Mouse (Mus musculus) adrenal gland, adult 2 months (tissue): ENCODE data around the gene Napb. TPM values are rescaled to one million over a fixed set of nuclear protein-coding genes. Genes with fewer than 3 reads are reported as not detected.

Source experiments
- DNase-seq: peaks from one replicate; pipeline ENCODE4 v3.0.0; 2021
- polyA plus RNA-seq: library from polyadenylated mRNA; depleted of rRNA; stranded (reverse); fragments of >200 nt; gene quantifications from 2 replicates; pipeline ENCODE4 v1.2.3, GENCODE M21; 2012; rRNA removed
- total RNA-seq, 2 experiments: library from RNA; stranded (reverse); gene quantifications; 2 replicates each; pipeline ENCODE4 v1.2.3; 2021

Napb gene
- total and polyA plus RNA-seq, 3 experiments = 0.61 to 5.1 (median 4.8) TPM

- no peak for DNase-seq
These were observed 44.3 kb downstream of the Napb start for GRCm38 (mm10) chr2:148687971-148688370.

GRCm38 (mm10) chr2:148686862-148687261 lies 45.4 kb downstream of the Napb start:
- DNase-seq = no peak

- DNase-seq = peak; percentile 19
These were observed 46.6 kb downstream of the Napb start for GRCm38 (mm10) chr2:148685709-148686108.

- DNase-seq = no peak
These were observed 47.3 kb downstream of the Napb start for GRCm38 (mm10) chr2:148684972-148685371.

GRCm38 (mm10) chr2:148683031-148683430 lies 49.2 kb downstream of the Napb start:
- DNase-seq = peak; percentile 54

- DNase-seq = peak; percentile 69
These were observed 50.8 kb downstream of the Napb start for GRCm38 (mm10) chr2:148681461-148681891.

GRCm38 (mm10) chr2:148680775-148681291 lies 51.4 kb downstream of the Napb start, which contains the start of gene Gzf1:
Gene Gzf1 (plus strand): TSS chr2:148681023.
- DNase-seq = peak; percentile 100

GRCm38 (mm10) chr2:148679346-148679745 lies 52.9 kb downstream of the Napb start:
- peak; percentile 85 for DNase-seq

- peak; percentile 77 for DNase-seq
These were observed 54.5 kb downstream of the Napb start for GRCm38 (mm10) chr2:148677801-148678200.

GRCm38 (mm10) chr2:148672199-148673096 lies 59.8 kb downstream of the Napb start, which contains the start of gene Nxt1:
Gene Nxt1 (plus strand): TSS chr2:148672601.
- peak; percentile 100 for DNase-seq

- DNase-seq = no peak
These were observed 68.8 kb downstream of the Napb start for GRCm38 (mm10) chr2:148663458-148663857.

GRCm38 (mm10) chr2:148654961-148655360 lies 77.3 kb downstream of the Napb start:
- DNase-seq = peak; percentile 70

- DNase-seq = no peak
These were observed 81.5 kb downstream of the Napb start for GRCm38 (mm10) chr2:148650587-148651357.

GRCm38 (mm10) chr2:148644421-148645000 lies 87.8 kb downstream of the Napb start:
- no peak for DNase-seq

Other genes with a start within 250 kb of the Napb start
- gene Nxt1, start 59.9 kb downstream of the Napb start, total RNA-seq = 10 to 100 TPM; 15.8 to 20.6 TPM
- 10.9 and 11.1 TPM in 2 replicates for gene Nxt1, start 59.9 kb downstream of the Napb start, polyA plus RNA-seq
- gene Gzf1, start 51.4 kb downstream of the Napb start, total RNA-seq = 10 to 100 TPM; 26.8 to 31.7 TPM
- 7.7 and 10.5 TPM in 2 replicates for gene Gzf1, start 51.4 kb downstream of the Napb start, polyA plus RNA-seq
- under 1 TPM in 1 of 2 experiments, not detected in 1; 0.62 TPM for gene Cstl1, start 17.9 kb upstream of the Napb start, total RNA-seq
- not detected in 2 replicates for gene Cstl1, start 17.9 kb upstream of the Napb start, polyA plus RNA-seq
- gene Cst11, start 39.0 kb upstream of the Napb start, total RNA-seq = not detected
- not detected in 2 replicates for gene Cst11, start 39.0 kb upstream of the Napb start, polyA plus RNA-seq
- not detected for gene 8030411F24Rik, start 49.5 kb upstream of the Napb start, total RNA-seq
- not detected in 2 replicates for gene 8030411F24Rik, start 49.5 kb upstream of the Napb start, polyA plus RNA-seq
- not detected for gene Cst12, start 56.9 kb upstream of the Napb start, total RNA-seq
- gene Cst12, start 56.9 kb upstream of the Napb start, polyA plus RNA-seq = not detected in 2 replicates
- gene Cst8, start 66.3 kb upstream of the Napb start, total RNA-seq = 10 to 100 TPM in 1 of 2 experiments, 1 to 10 TPM in 1; 7.7 to 81.2 TPM
- gene Cst8, start 66.3 kb upstream of the Napb start, polyA plus RNA-seq = 1.7 and 2.1 TPM in 2 replicates
- gene Cst13, start 87.6 kb upstream of the Napb start, total RNA-seq = not detected
- not detected in 2 replicates for gene Cst13, start 87.6 kb upstream of the Napb start, polyA plus RNA-seq
- gene Cst9, start 102.7 kb upstream of the Napb start, total RNA-seq = not detected
- gene Cst9, start 102.7 kb upstream of the Napb start, polyA plus RNA-seq = not detected in 2 replicates
- gene 9230104L09Rik, start 132.6 kb upstream of the Napb start, total RNA-seq = 1 to 10 TPM in 1 of 2 experiments, not detected in 1; 1.7 TPM
- gene 9230104L09Rik, start 132.6 kb upstream of the Napb start, polyA plus RNA-seq = 0.19 TPM in 1 of 2 replicates, not detected in the other
- 1,000 to 10,000 TPM in 1 of 2 experiments, 100 to 1,000 TPM in 1; 994 to 1,003 TPM for gene Cst3, start 143.2 kb upstream of the Napb start, total RNA-seq
- gene Cst3, start 143.2 kb upstream of the Napb start, polyA plus RNA-seq = 1,344 and 1,354 TPM in 2 replicates